Comparison of ENCODE assay signal across 9 mouse cellular contexts in genomic region chr9:49975938-49976671, GRCm38 (mm10).
DNase-seq lines count a peak whose midpoint lies in the region; ATAC-seq and TF ChIP-seq lines count a peak whose summit lies in the region.
"Had no signal": no experiment of that assay in that cellular context is flagged by ENCODE, and none has a peak within 500 bp of the region (broad histone marks: within the 10 kb centered on the region; RNA-seq: fewer than 3 reads in every experiment).

No protein-coding gene starts in this region.

- TF ChIP-seq POLR2A in liver, adult 2 months (IDR thresholded peaks at IDR 0.05; ENCODE audit: extremely low read depth, insufficient read depth, low read length): no peak

- H3K9me3 ChIP-seq in liver, embryonic 12.5 days (replicated peaks): no peaks in the 10 kb centered on the region
- H3K9me3 ChIP-seq in forebrain, postnatal 0 days (ENCODE audit: low read length): no peaks in the 10 kb centered on the region
- H3K9me3 ChIP-seq in heart, postnatal 0 days (replicated peaks; ENCODE audit: control insufficient read depth, low read length): no peaks in the 10 kb centered on the region
- no peaks in the 10 kb centered on the region for H3K9me3 ChIP-seq in lung, embryonic 14.5 days (ENCODE audit: low read depth, low read length)
- no peaks in the 10 kb centered on the region for H3K9me3 ChIP-seq in stomach, embryonic 15.5 days

- H3K27me3 ChIP-seq in liver, adult 2 months (ENCODE audit: control insufficient read depth, insufficient read depth, low read length): no peaks in the 10 kb centered on the region
- no peaks in the 10 kb centered on the region for H3K27me3 ChIP-seq in liver, embryonic 12.5 days (replicated peaks)
- H3K27me3 ChIP-seq in forebrain, postnatal 0 days (ENCODE audit: insufficient read depth, low read length): no peaks in the 10 kb centered on the region
- no peaks in the 10 kb centered on the region for H3K27me3 ChIP-seq in heart, postnatal 0 days (ENCODE audit: control insufficient read depth, insufficient read depth, low read length)
- no peaks in the 10 kb centered on the region for H3K27me3 ChIP-seq in lung, embryonic 14.5 days (ENCODE audit: insufficient read depth, low read length)
- H3K27me3 ChIP-seq in stomach, embryonic 15.5 days (replicated peaks): no peaks in the 10 kb centered on the region
- H3K27me3 ChIP-seq: CH12.LX had no signal

- no peak for ATAC-seq in liver, embryonic 12.5 days
- ATAC-seq in forebrain, postnatal 0 days: peak; percentile 80
- ATAC-seq in heart, postnatal 0 days (ENCODE audit: insufficient read depth, low read depth): peak; percentile 71
- ATAC-seq in lung, embryonic 14.5 days (ENCODE audit: insufficient read depth): peak; percentile 85
- ATAC-seq in stomach, embryonic 15.5 days (ENCODE audit: insufficient read depth, low FRiP score, low read depth): peak; percentile 73

- TF ChIP-seq EP300 in heart, postnatal 0 days (IDR thresholded peaks at IDR 0.05; ENCODE audit: low read depth): peak; percentile 79; the same call in 1 of the 2 replicates

- DNase-seq in liver, adult 2 months (ENCODE audit: extremely low read depth, low read depth, low spot score): peak; percentile 10
- peak; percentile 85 for DNase-seq in forebrain, postnatal 0 days
- peak; percentile 83 for DNase-seq in heart, postnatal 0 days (ENCODE audit: low spot score)
- DNase-seq in kidney, postnatal 36 days: peak; percentile 73 to 81
- DNase-seq in lung, embryonic 14.5 days: peak; percentile 92
- DNase-seq in c-Kit-positive CD71-positive TER-119-positive erythroid progenitor cells, embryonic 14.5 days (ENCODE audit: low spot score): no peak

- no peak overlapping the region for H3K9ac ChIP-seq in liver, adult 2 months (ENCODE audit: low read depth, low read length)
- no peak overlapping the region for H3K9ac ChIP-seq in liver, embryonic 12.5 days
- H3K9ac ChIP-seq in forebrain, postnatal 0 days: 0 out of 2 replicates have a peak overlapping the region, but pooled peaks have one; percentile 6
- no peak overlapping the region; the same call in 1 of the 2 replicates for H3K9ac ChIP-seq in heart, postnatal 0 days (replicated peaks; ENCODE audit: low read depth, low read length)
- no peak overlapping the region for H3K9ac ChIP-seq in lung, embryonic 14.5 days
- no peak overlapping the region for H3K9ac ChIP-seq in stomach, embryonic 15.5 days

- no peaks in the 10 kb centered on the region for H3K4me1 ChIP-seq in liver, adult 2 months (ENCODE audit: control insufficient read depth, insufficient read depth, low read length)
- no peaks in the 10 kb centered on the region for H3K4me1 ChIP-seq in liver, embryonic 12.5 days
- peaks cover 5% of the 10 kb centered on the region; the same call in 1 of the 2 replicates for H3K4me1 ChIP-seq in forebrain, postnatal 0 days (ENCODE audit: insufficient read depth)
- peaks cover 40% of the 10 kb centered on the region for H3K4me1 ChIP-seq in heart, postnatal 0 days (ENCODE audit: control insufficient read depth, insufficient read depth)
- H3K4me1 ChIP-seq in lung, embryonic 14.5 days (ENCODE audit: insufficient read depth): peaks cover 15% of the 10 kb centered on the region
- peaks cover 20% of the 10 kb centered on the region; the same call in 1 of the 2 replicates for H3K4me1 ChIP-seq in stomach, embryonic 15.5 days

- H3K4me2 ChIP-seq in liver, embryonic 12.5 days: no peak overlapping the region
- no peak overlapping the region for H3K4me2 ChIP-seq in forebrain, postnatal 0 days (ENCODE audit: low read depth)
- peak overlapping the region; percentile 53 for H3K4me2 ChIP-seq in heart, postnatal 0 days (ENCODE audit: low read depth, low read length)
- peak overlapping the region; percentile 39; the same call in 1 of the 2 replicates for H3K4me2 ChIP-seq in lung, embryonic 14.5 days
- H3K4me2 ChIP-seq in stomach, embryonic 15.5 days: peak overlapping the region; percentile 23

- no peak overlapping the region for H3K4me3 ChIP-seq in liver, adult 2 months (ENCODE audit: insufficient read depth, low read depth, low read length)
- no peak overlapping the region for H3K4me3 ChIP-seq in liver, embryonic 12.5 days
- no peak overlapping the region for H3K4me3 ChIP-seq in forebrain, postnatal 0 days (ENCODE audit: low read depth, low read length)
- H3K4me3 ChIP-seq in heart, postnatal 0 days (ENCODE audit: low read depth, low read length): peak overlapping the region; percentile 15; the same call in 1 of the 2 replicates
- no peak overlapping the region for H3K4me3 ChIP-seq in lung, embryonic 14.5 days (ENCODE audit: low read depth, low read length)
- H3K4me3 ChIP-seq in stomach, embryonic 15.5 days (replicated peaks): no peak overlapping the region

- whole genome bisulfite sequencing in liver, adult 2 months: 64% methylated on average over 11 of the region's 11 CpGs
- WGBS in liver, embryonic 12.5 days (ENCODE audit: insufficient replicate concordance): 48% methylated on average over 11 of the region's 11 CpGs
- WGBS in forebrain, postnatal 0 days: 29% methylated on average over 11 of the region's 11 CpGs
- WGBS in heart, postnatal 0 days: 12% methylated on average over 11 of the region's 11 CpGs
- 24% methylated on average over 11 of the region's 11 CpGs for WGBS in lung, embryonic 14.5 days
- 27% methylated on average over 11 of the region's 11 CpGs for WGBS in stomach, embryonic 15.5 days

- no peaks in the 10 kb centered on the region for H3K79me2 ChIP-seq in liver, adult 2 months (ENCODE audit: control insufficient read depth, insufficient read depth, low read length)

- H3K27ac ChIP-seq in liver, adult 2 months (replicated peaks; ENCODE audit: insufficient read depth, low read depth, low read length): no peak overlapping the region
- H3K27ac ChIP-seq in liver, embryonic 12.5 days: no peak overlapping the region
- peak overlapping the region; percentile 50 for H3K27ac ChIP-seq in forebrain, postnatal 0 days (ENCODE audit: low read depth, low read length)
- peak overlapping the region; percentile 88 for H3K27ac ChIP-seq in heart, postnatal 0 days (ENCODE audit: low read depth)
- H3K27ac ChIP-seq in lung, embryonic 14.5 days (ENCODE audit: low read depth): peak overlapping the region; percentile 78
- H3K27ac ChIP-seq in stomach, embryonic 15.5 days: peak overlapping the region; percentile 72

- no peaks in the 10 kb centered on the region for H3K36me3 ChIP-seq in liver, adult 2 months (ENCODE audit: control insufficient read depth, insufficient read depth, low read length)
- no peaks in the 10 kb centered on the region for H3K36me3 ChIP-seq in liver, embryonic 12.5 days
- H3K36me3 ChIP-seq in forebrain, postnatal 0 days (ENCODE audit: insufficient read depth): no peaks in the 10 kb centered on the region
- no peaks in the 10 kb centered on the region for H3K36me3 ChIP-seq in heart, postnatal 0 days (replicated peaks; ENCODE audit: control insufficient read depth, insufficient read depth, low read length)
- H3K36me3 ChIP-seq in lung, embryonic 14.5 days (ENCODE audit: insufficient read depth): no peaks in the 10 kb centered on the region
- no peaks in the 10 kb centered on the region for H3K36me3 ChIP-seq in stomach, embryonic 15.5 days

- no peak for TF ChIP-seq CTCF in liver, adult 2 months (IDR thresholded peaks at IDR 0.05; ENCODE audit: low read depth, low read length)
- no peak for TF ChIP-seq CTCF in forebrain, postnatal 0 days (IDR thresholded peaks at IDR 0.05; ENCODE audit: low read depth)
- no peak for TF ChIP-seq CTCF in heart, postnatal 0 days (IDR thresholded peaks at IDR 0.05; ENCODE audit: low read depth)
- no peak for TF ChIP-seq CTCF in lung, embryonic 14.5 days (IDR thresholded peaks at IDR 0.05; ENCODE audit: low read depth)

Comparison
In these comparisons a context has a peak if more than half of its experiments do, and no peak if none do; other contexts are left out.
1. H3K27ac ChIP-seq: peak in forebrain, postnatal 0 days (single experiment), heart, postnatal 0 days (single experiment), lung, embryonic 14.5 days (single experiment) and stomach, embryonic 15.5 days (single experiment); none in liver, adult 2 months (single experiment) and liver, embryonic 12.5 days (single experiment).
2. H3K4me2 ChIP-seq: peak in heart, postnatal 0 days (single experiment), lung, embryonic 14.5 days (single experiment) and stomach, embryonic 15.5 days (single experiment); none in liver, embryonic 12.5 days (single experiment) and forebrain, postnatal 0 days (single experiment).